Mouse (Mus musculus) liver, embryonic 15.5 days (tissue): ENCODE results near the gene Prom1. TPM values are rescaled to one million over a fixed set of nuclear protein-coding genes. Genes with fewer than 3 reads are reported as not detected.
"Not testable (repeated sequence)": the region's sequence is repeated elsewhere in the genome, so short reads cannot be mapped to it uniquely, and the experiment has no call there.

Experiments
- ATAC-seq: fragments of 200-750 bp; cut with Nextera tagmentation; 2 replicates; pipeline ENCODE4 v1.8.0; 2017; ENCODE audit warnings: moderate number of reproducible peaks, mild to moderate bottlenecking, moderate library complexity; ENCODE audit not compliant: insufficient read depth
- H3K27ac ChIP-seq: fragments of 300-500 bp; sonication (generic); replicated peaks from 2 replicates; pipeline ENCODE4 v1.5.1; 2015; ENCODE audit warnings: mild to moderate bottlenecking, inconsistent platforms
- H3K27me3 ChIP-seq: fragments of 300-500 bp; sonication (generic); 2 replicates; pipeline ENCODE4 v1.6.1; 2015; ENCODE audit warnings: mild to moderate bottlenecking, inconsistent platforms
- H3K36me3 ChIP-seq: fragments of 300-500 bp; sonication (generic); replicated peaks from 2 replicates; pipeline ENCODE4 v1.6.1; 2015; ENCODE audit warnings: moderate library complexity, mild to moderate bottlenecking, inconsistent platforms
- H3K4me1 ChIP-seq: fragments of 300-500 bp; sonication (generic); replicated peaks from 2 replicates; pipeline ENCODE4 v1.6.1; 2015; ENCODE audit warnings: inconsistent platforms
- H3K4me2 ChIP-seq: fragments of 300-500 bp; sonication (generic); 2 replicates; pipeline ENCODE4 v1.6.1; 2015; ENCODE audit warnings: moderate library complexity, mild to moderate bottlenecking, inconsistent platforms
- H3K4me3 ChIP-seq: fragments of 300-500 bp; sonication (generic); replicated peaks from 2 replicates; pipeline ENCODE4 v1.5.1; 2015; ENCODE audit warnings: mild to moderate bottlenecking, inconsistent platforms
- H3K9ac ChIP-seq: fragments of 300-500 bp; sonication (generic); 2 replicates; pipeline ENCODE4 v1.6.1; 2015; ENCODE audit warnings: moderate library complexity, mild to moderate bottlenecking, inconsistent platforms
- H3K9me3 ChIP-seq: fragments of 300-500 bp; sonication (generic); replicated peaks from 2 replicates; pipeline ENCODE4 v1.6.1; 2016; ENCODE audit warnings: inconsistent platforms
- WGBS: fragments of 180-500 bp; shearing (Covaris S2); methylation state at CpG from one replicate; pipeline ENCODE4 v1.1.7; 2015; ENCODE audit warnings: mixed read lengths; ENCODE audit not compliant: insufficient replicate concordance; 5-methylcytosine and 5-hydroxymethylcytosine counted together
- polyA plus RNA-seq: library from polyadenylated mRNA; unstranded; fragments of >200 nt; fragmentation: Nextera tagmentation; extraction: Ambion mirVana; gene quantifications from 2 replicates; pipeline ENCODE4 v1.2.1, GENCODE M21; 2015

The Prom1 gene
- polyA plus RNA-seq, result 15.7 and 17.6 TPM in 2 replicates

GRCm38 (mm10) chr5:44101231-44102110, at the start of gene Prom1:
Gene Prom1, minus strand, starts transcription at chr5:44102032.
- Histone ChIP-seq H3K27me3 (peaks cover 51% of the 10 kb centered on the region), H3K36me3 (no peaks in the 10 kb centered on the region), H3K9me3 (no peaks in the 10 kb centered on the region), H3K4me3 (peak within 1 kb of the TSS; percentile 56), H3K9ac (0 out of 2 replicates have a peak within 1 kb of the TSS, but pooled peaks have one; percentile 30), H3K4me1 (peaks cover 3% of the 10 kb centered on the region), H3K4me2 (peak within 1 kb of the TSS; percentile 64), H3K27ac (no peak within 1 kb of the TSS)
- WGBS, result 3% methylated on average over 44 of the region's 44 CpGs
- ATAC-seq, result peak; percentile 43

GRCm38 (mm10) chr5:44147732-44148131, 45.9 kb upstream of the Prom1 start:
- WGBS, result 69% methylated on average over 3 of the region's 3 CpGs
- Histone ChIP-seq H3K9me3 (no peaks in the 10 kb centered on the region; the same call in 1 of the 2 replicates), H3K4me3 (no peak overlapping the region), H3K36me3 (no peaks in the 10 kb centered on the region), H3K9ac (no peak overlapping the region), H3K27ac (no peak overlapping the region), H3K4me2 (no peak overlapping the region), H3K4me1 (no peaks in the 10 kb centered on the region), H3K27me3 (no peaks in the 10 kb centered on the region)
- ATAC-seq, result no peak

- H3K4me3 ChIP-seq, result no peak overlapping the region
- ATAC-seq, result no peak
- H3K9me3 ChIP-seq, result no peaks in the 10 kb centered on the region; the same call in 1 of the 2 replicates
- no peaks in the 10 kb centered on the region for H3K4me1 ChIP-seq
- no peak overlapping the region for H3K9ac ChIP-seq
- no peak overlapping the region for H3K27ac ChIP-seq
- no peaks in the 10 kb centered on the region for H3K36me3 ChIP-seq
- no peaks in the 10 kb centered on the region for H3K27me3 ChIP-seq
- H3K4me2 ChIP-seq, result no peak overlapping the region
- 50% methylated on average over 6 of the region's 6 CpGs for WGBS
Observed at GRCm38 (mm10) chr5:44146437-44147332, 44.9 kb upstream of the Prom1 start.

- H3K36me3 ChIP-seq, result no peaks in the 10 kb centered on the region
- H3K27ac ChIP-seq, result no peak overlapping the region
- WGBS, result 51% methylated on average over 8 of the region's 8 CpGs
- no peaks in the 10 kb centered on the region for H3K9me3 ChIP-seq
- H3K4me1 ChIP-seq, result no peaks in the 10 kb centered on the region
- H3K9ac ChIP-seq, result no peak overlapping the region
- H3K4me3 ChIP-seq, result no peak overlapping the region
- H3K27me3 ChIP-seq, result no peaks in the 10 kb centered on the region
- H3K4me2 ChIP-seq, result no peak overlapping the region
- no peak for ATAC-seq
Observed at GRCm38 (mm10) chr5:44143467-44144235, 41.8 kb upstream of the Prom1 start.

GRCm38 (mm10) chr5:44127487-44127886, 25.7 kb upstream of the Prom1 start:
- Histone ChIP-seq H3K27me3 (no peaks in the 10 kb centered on the region), H3K27ac (no peak overlapping the region), H3K9ac (no peak overlapping the region), H3K4me2 (no peak overlapping the region), H3K9me3 (no peaks in the 10 kb centered on the region), H3K36me3 (no peaks in the 10 kb centered on the region), H3K4me3 (no peak overlapping the region), H3K4me1 (0 out of 2 replicates have a peak, but pooled peaks cover 4% of the 10 kb centered on the region)
- ATAC-seq, result no peak
- WGBS, result 29% methylated on average over 4 of the region's 4 CpGs

GRCm38 (mm10) chr5:44126574-44126973, 24.7 kb upstream of the Prom1 start:
- not testable (repeated sequence) for H3K36me3 ChIP-seq, H3K27ac ChIP-seq, H3K9me3 ChIP-seq, H3K27me3 ChIP-seq, H3K4me1 ChIP-seq, H3K4me2 ChIP-seq, ATAC-seq, H3K4me3 ChIP-seq, H3K9ac ChIP-seq
- WGBS, result 72% methylated on average over 8 of the region's 8 CpGs

GRCm38 (mm10) chr5:44121390-44121789, 19.6 kb upstream of the Prom1 start:
- H3K4me1 ChIP-seq, result no peaks in the 10 kb centered on the region
- no peak overlapping the region for H3K9ac ChIP-seq
- no peak overlapping the region for H3K4me2 ChIP-seq
- H3K27ac ChIP-seq, result no peak overlapping the region
- no peaks in the 10 kb centered on the region for H3K9me3 ChIP-seq
- WGBS, result 63% methylated on average over 2 of the region's 2 CpGs
- H3K4me3 ChIP-seq, result no peak overlapping the region
- ATAC-seq, result no peak
- H3K36me3 ChIP-seq, result no peaks in the 10 kb centered on the region
- no peaks in the 10 kb centered on the region for H3K27me3 ChIP-seq

GRCm38 (mm10) chr5:44113138-44113537, 11.3 kb upstream of the Prom1 start:
- H3K4me1 ChIP-seq, result no peaks in the 10 kb centered on the region
- no peak overlapping the region for H3K4me2 ChIP-seq
- WGBS, result 53% methylated on average over 2 of the region's 2 CpGs
- H3K4me3 ChIP-seq, result no peak overlapping the region
- no peak overlapping the region for H3K9ac ChIP-seq
- H3K36me3 ChIP-seq, result no peaks in the 10 kb centered on the region
- no peak overlapping the region for H3K27ac ChIP-seq
- no peaks in the 10 kb centered on the region for H3K27me3 ChIP-seq
- no peak for ATAC-seq
- H3K9me3 ChIP-seq, result no peaks in the 10 kb centered on the region

- H3K36me3 ChIP-seq, result no peaks in the 10 kb centered on the region
- peaks cover 3% of the 10 kb centered on the region; the same call in 1 of the 2 replicates for H3K4me1 ChIP-seq
- H3K4me3 ChIP-seq, result no peak overlapping the region
- 56% methylated on average over 2 of the region's 2 CpGs for WGBS
- no peak overlapping the region for H3K4me2 ChIP-seq
- H3K27me3 ChIP-seq, result no peaks in the 10 kb centered on the region
- H3K27ac ChIP-seq, result no peak overlapping the region
- H3K9me3 ChIP-seq, result no peaks in the 10 kb centered on the region
- no peak overlapping the region for H3K9ac ChIP-seq
- no peak for ATAC-seq
Observed at GRCm38 (mm10) chr5:44109121-44109520, 7.3 kb upstream of the Prom1 start.

GRCm38 (mm10) chr5:44108125-44108524, 6.3 kb upstream of the Prom1 start:
- Histone ChIP-seq H3K4me1 (peaks cover 3% of the 10 kb centered on the region), H3K36me3 (no peaks in the 10 kb centered on the region), H3K27me3 (peaks cover 1% of the 10 kb centered on the region; the same call in 1 of the 2 replicates), H3K9ac (no peak overlapping the region), H3K4me2 (no peak overlapping the region), H3K27ac (no peak overlapping the region), H3K4me3 (no peak overlapping the region), H3K9me3 (no peaks in the 10 kb centered on the region)
- WGBS, result 57% methylated on average over 4 of the region's 4 CpGs
- ATAC-seq, result no peak
